Mouse (Mus musculus) cerebellum, adult 2 months (tissue): ENCODE measurements at regions not wholly inside any gene's neighbourhood (a gene's known extent, or its start where the extent isn't known, plus 50 kb on each side); places are given as distances from the start of the nearest gene placed in this dataset.

Source experiments
- CTCF ChIP-seq: fragments of 200-500 bp; IDR thresholded peaks from 2 replicates; pipeline ENCODE4 v1.5.1; 2011; ENCODE audit warnings: low read depth, mild to moderate bottlenecking, control low read depth, low read length, moderate library complexity, borderline replicate concordance; ENCODE audit not compliant: insufficient read depth
- POLR2A ChIP-seq: fragments of 200-500 bp; IDR thresholded peaks from 2 replicates; pipeline ENCODE4 v1.6.1; 2011; ENCODE audit warnings: low read length, control low read depth, borderline replicate concordance; ENCODE audit not compliant: insufficient read depth

- TF ChIP-seq POLR2A (no peak), CTCF (no peak)
Observed at GRCm38 (mm10) chr5:7655280-7655679, 305.0 kb upstream of the Steap4 start.
